Mouse (Mus musculus): ENCODE measurements around the gene Dus1l. TPM values are rescaled to one million over a fixed set of nuclear protein-coding genes. Genes with fewer than 3 reads are reported as not detected.

The Dus1l gene
- total and polyA plus RNA-seq, 2 experiments from 2014 or later: 38.4 to 46.4 TPM

DNA sequence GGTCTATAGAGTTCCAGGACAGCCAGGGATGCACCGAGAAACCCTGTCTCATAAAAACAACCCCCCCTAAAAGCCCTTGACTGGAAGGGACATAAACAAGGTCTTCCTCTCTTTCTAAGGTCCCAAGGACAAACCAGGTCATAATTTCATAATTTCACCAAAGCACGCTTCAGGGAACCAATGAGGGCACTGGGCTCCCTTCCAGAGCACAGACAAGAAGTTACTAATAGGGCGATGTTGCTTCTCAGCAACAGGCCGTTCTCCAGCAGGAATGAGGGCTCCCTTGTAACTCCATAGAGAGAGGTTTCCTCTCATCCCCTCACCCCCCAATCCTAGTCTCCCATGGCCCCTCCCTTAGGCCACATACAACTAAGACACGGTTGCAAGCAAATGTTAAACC is 55.2 kb downstream of the Dus1l start:
- Histone ChIP-seq H3K36me3 (ENCODE audit: insufficient read depth, low read length) (no peaks in the 10 kb centered on the region), H3K4me3 (ENCODE audit: low read depth, low read length) (no peak overlapping the region), H3K9me3 (ENCODE audit: low read length) (no peaks in the 10 kb centered on the region), H3K27me3 (ENCODE audit: insufficient read depth, low read length) (no peaks in the 10 kb centered on the region), H3K27ac (ENCODE audit: low read depth, low read length) (no peak overlapping the region), H3K4me1 (ENCODE audit: insufficient read depth, low read length) (no peaks in the 10 kb centered on the region), H3K9ac (replicated peaks; ENCODE audit: low read length, poor library complexity, severe bottlenecking) (no peak overlapping the region), H3K4me2 (ENCODE audit: low read depth, low read length, poor library complexity, severe bottlenecking) (no peak overlapping the region)
- 94% methylated on average over 5 of the region's 5 CpGs for whole genome bisulfite sequencing
- ATAC-seq (ENCODE audit: low FRiP score) (no peak), DNase-seq (ENCODE audit: low spot score) (no peak)
- TF ChIP-seq CTCF (IDR thresholded peaks at IDR 0.05): no peak

Other genes starting within 250 kb of the Dus1l start
- gene Mcrip1, start 246.7 kb downstream of the Dus1l start, total RNA-seq (2014; rRNA removed): 132 and 138 TPM in 2 replicates
- gene Mcrip1, start 246.7 kb downstream of the Dus1l start, polyA plus RNA-seq (2015; fragmentation: Nextera tagmentation; extraction: Ambion mirVana): 243 and 270 TPM in 2 replicates
- not detected in 2 replicates for gene Ppp1r27, start 245.3 kb downstream of the Dus1l start, total RNA-seq (2014; rRNA removed)
- not detected in 2 replicates for gene Ppp1r27, start 245.3 kb downstream of the Dus1l start, polyA plus RNA-seq (2015; fragmentation: Nextera tagmentation; extraction: Ambion mirVana)
- gene P4hb, start 223.2 kb downstream of the Dus1l start, total RNA-seq (2014; rRNA removed): 161 and 165 TPM in 2 replicates
- gene P4hb, start 223.2 kb downstream of the Dus1l start, polyA plus RNA-seq (2015; fragmentation: Nextera tagmentation; extraction: Ambion mirVana): 191 and 209 TPM in 2 replicates
- gene Arhgdia, start 214.8 kb downstream of the Dus1l start, total RNA-seq (2014; rRNA removed): 233 and 286 TPM in 2 replicates
- gene Arhgdia, start 214.8 kb downstream of the Dus1l start, polyA plus RNA-seq (2015; fragmentation: Nextera tagmentation; extraction: Ambion mirVana): 390 and 417 TPM in 2 replicates
- 70.8 and 86.9 TPM in 2 replicates for gene Alyref, start 198.0 kb downstream of the Dus1l start, total RNA-seq (2014; rRNA removed)
- gene Alyref, start 198.0 kb downstream of the Dus1l start, polyA plus RNA-seq (2015; fragmentation: Nextera tagmentation; extraction: Ambion mirVana): 130 and 145 TPM in 2 replicates
- gene Anapc11, start 198.0 kb downstream of the Dus1l start, total RNA-seq (2014; rRNA removed): 41.1 and 58.4 TPM in 2 replicates
- 193 and 203 TPM in 2 replicates for gene Anapc11, start 198.0 kb downstream of the Dus1l start, polyA plus RNA-seq (2015; fragmentation: Nextera tagmentation; extraction: Ambion mirVana)
- gene Npb, start 187.9 kb downstream of the Dus1l start, total RNA-seq (2014; rRNA removed): not detected in 2 replicates
- gene Npb, start 187.9 kb downstream of the Dus1l start, polyA plus RNA-seq (2015; fragmentation: Nextera tagmentation; extraction: Ambion mirVana): 1.3 TPM in 2 replicates
- 130 and 137 TPM in 2 replicates for gene Pcyt2, start 178.5 kb downstream of the Dus1l start, total RNA-seq (2014; rRNA removed)
- gene Pcyt2, start 178.5 kb downstream of the Dus1l start, polyA plus RNA-seq (2015; fragmentation: Nextera tagmentation; extraction: Ambion mirVana): 129 and 143 TPM in 2 replicates
- 31.3 and 39.7 TPM in 2 replicates for gene Sirt7, start 171.2 kb downstream of the Dus1l start, total RNA-seq (2014; rRNA removed)
- gene Sirt7, start 171.2 kb downstream of the Dus1l start, polyA plus RNA-seq (2015; fragmentation: Nextera tagmentation; extraction: Ambion mirVana): 34.7 and 36.0 TPM in 2 replicates
- gene Mafg, start 162.8 kb downstream of the Dus1l start, total RNA-seq (2014; rRNA removed): 42.1 and 46.5 TPM in 2 replicates
- 40.8 and 41.7 TPM in 2 replicates for gene Mafg, start 162.8 kb downstream of the Dus1l start, polyA plus RNA-seq (2015; fragmentation: Nextera tagmentation; extraction: Ambion mirVana)
- 8.6 and 10.8 TPM in 2 replicates for gene Pycr1, start 152.6 kb downstream of the Dus1l start, total RNA-seq (2014; rRNA removed)
- gene Pycr1, start 152.6 kb downstream of the Dus1l start, polyA plus RNA-seq (2015; fragmentation: Nextera tagmentation; extraction: Ambion mirVana): 10.4 and 11.7 TPM in 2 replicates
- gene Myadml2, start 148.2 kb downstream of the Dus1l start, total RNA-seq (2014; rRNA removed): 1.5 and 1.6 TPM in 2 replicates
- 1.4 and 1.7 TPM in 2 replicates for gene Myadml2, start 148.2 kb downstream of the Dus1l start, polyA plus RNA-seq (2015; fragmentation: Nextera tagmentation; extraction: Ambion mirVana)
- 5.5 and 10.5 TPM in 2 replicates for gene Notum, start 135.2 kb downstream of the Dus1l start, total RNA-seq (2014; rRNA removed)
- 3.1 and 3.6 TPM in 2 replicates for gene Notum, start 135.2 kb downstream of the Dus1l start, polyA plus RNA-seq (2015; fragmentation: Nextera tagmentation; extraction: Ambion mirVana)
- 106 and 113 TPM in 2 replicates for gene Aspscr1, start 123.4 kb downstream of the Dus1l start, total RNA-seq (2014; rRNA removed)
- 143 and 153 TPM in 2 replicates for gene Aspscr1, start 123.4 kb downstream of the Dus1l start, polyA plus RNA-seq (2015; fragmentation: Nextera tagmentation; extraction: Ambion mirVana)
- 70.8 and 76.0 TPM in 2 replicates for gene Cenpx, start 82.7 kb downstream of the Dus1l start, total RNA-seq (2014; rRNA removed)
- 94.5 and 94.6 TPM in 2 replicates for gene Cenpx, start 82.7 kb downstream of the Dus1l start, polyA plus RNA-seq (2015; fragmentation: Nextera tagmentation; extraction: Ambion mirVana)
- gene Lrrc45, start 82.5 kb downstream of the Dus1l start, total RNA-seq (2014; rRNA removed): 44.8 and 47.8 TPM in 2 replicates
- 46.8 and 51.0 TPM in 2 replicates for gene Lrrc45, start 82.5 kb downstream of the Dus1l start, polyA plus RNA-seq (2015; fragmentation: Nextera tagmentation; extraction: Ambion mirVana)
- 766 and 788 TPM in 2 replicates for gene Rac3, start 74.9 kb downstream of the Dus1l start, total RNA-seq (2014; rRNA removed)
- 808 and 853 TPM in 2 replicates for gene Rac3, start 74.9 kb downstream of the Dus1l start, polyA plus RNA-seq (2015; fragmentation: Nextera tagmentation; extraction: Ambion mirVana)
- gene Dcxr, start 69.1 kb downstream of the Dus1l start, total RNA-seq (2014; rRNA removed): 6.9 and 11.2 TPM in 2 replicates
- 9.9 and 12.3 TPM in 2 replicates for gene Dcxr, start 69.1 kb downstream of the Dus1l start, polyA plus RNA-seq (2015; fragmentation: Nextera tagmentation; extraction: Ambion mirVana)
- gene Cbr2, start 64.3 kb downstream of the Dus1l start, total RNA-seq (2014; rRNA removed): 3.6 and 5.2 TPM in 2 replicates
- gene Cbr2, start 64.3 kb downstream of the Dus1l start, polyA plus RNA-seq (2015; fragmentation: Nextera tagmentation; extraction: Ambion mirVana): 4.0 and 4.4 TPM in 2 replicates
- gene Hmga1b, start 33.6 kb downstream of the Dus1l start, total RNA-seq (2014; rRNA removed): 0.93 and 1.0 TPM in 2 replicates
- 2.7 TPM in 2 replicates for gene Hmga1b, start 33.6 kb downstream of the Dus1l start, polyA plus RNA-seq (2015; fragmentation: Nextera tagmentation; extraction: Ambion mirVana)
- gene Rfng, start 12.2 kb downstream of the Dus1l start, total RNA-seq (2014; rRNA removed): 86.5 and 106 TPM in 2 replicates
- gene Rfng, start 12.2 kb downstream of the Dus1l start, polyA plus RNA-seq (2015; fragmentation: Nextera tagmentation; extraction: Ambion mirVana): 130 and 138 TPM in 2 replicates
- 252 and 262 TPM in 2 replicates for gene Gps1, start 12.1 kb downstream of the Dus1l start, total RNA-seq (2014; rRNA removed)
- gene Gps1, start 12.1 kb downstream of the Dus1l start, polyA plus RNA-seq (2015; fragmentation: Nextera tagmentation; extraction: Ambion mirVana): 233 and 253 TPM in 2 replicates
- 469 and 488 TPM in 2 replicates for gene Fasn, start 28.1 kb upstream of the Dus1l start, total RNA-seq (2014; rRNA removed)
- 76.0 and 85.4 TPM in 2 replicates for gene Fasn, start 28.1 kb upstream of the Dus1l start, polyA plus RNA-seq (2015; fragmentation: Nextera tagmentation; extraction: Ambion mirVana)
- gene Ccdc57, start 136.5 kb upstream of the Dus1l start, total RNA-seq (2014; rRNA removed): 6.2 and 7.2 TPM in 2 replicates
- 6.8 and 7.8 TPM in 2 replicates for gene Ccdc57, start 136.5 kb upstream of the Dus1l start, polyA plus RNA-seq (2015; fragmentation: Nextera tagmentation; extraction: Ambion mirVana)
- gene Slc16a3, start 152.1 kb upstream of the Dus1l start, total RNA-seq (2014; rRNA removed): 14.6 and 20.2 TPM in 2 replicates
- 3.2 and 4.1 TPM in 2 replicates for gene Slc16a3, start 152.1 kb upstream of the Dus1l start, polyA plus RNA-seq (2015; fragmentation: Nextera tagmentation; extraction: Ambion mirVana)
- gene Csnk1d, start 194.9 kb upstream of the Dus1l start, total RNA-seq (2014; rRNA removed): 116 and 122 TPM in 2 replicates
- gene Csnk1d, start 194.9 kb upstream of the Dus1l start, polyA plus RNA-seq (2015; fragmentation: Nextera tagmentation; extraction: Ambion mirVana): 115 TPM in 2 replicates
- gene Cd7, start 243.0 kb upstream of the Dus1l start, total RNA-seq (2014; rRNA removed): not detected in 2 replicates
- gene Cd7, start 243.0 kb upstream of the Dus1l start, polyA plus RNA-seq (2015; fragmentation: Nextera tagmentation; extraction: Ambion mirVana): not detected in 2 replicates